Mouse (Mus musculus): ENCODE measurements around the gene Fsip2. TPM values are rescaled to one million over a fixed set of nuclear protein-coding genes. Genes with fewer than 3 reads are reported as not detected.

Gene Fsip2
- polyA plus RNA-seq (2015; fragmentation: Nextera tagmentation; extraction: Ambion mirVana), result not detected in 2 replicates

DNA sequence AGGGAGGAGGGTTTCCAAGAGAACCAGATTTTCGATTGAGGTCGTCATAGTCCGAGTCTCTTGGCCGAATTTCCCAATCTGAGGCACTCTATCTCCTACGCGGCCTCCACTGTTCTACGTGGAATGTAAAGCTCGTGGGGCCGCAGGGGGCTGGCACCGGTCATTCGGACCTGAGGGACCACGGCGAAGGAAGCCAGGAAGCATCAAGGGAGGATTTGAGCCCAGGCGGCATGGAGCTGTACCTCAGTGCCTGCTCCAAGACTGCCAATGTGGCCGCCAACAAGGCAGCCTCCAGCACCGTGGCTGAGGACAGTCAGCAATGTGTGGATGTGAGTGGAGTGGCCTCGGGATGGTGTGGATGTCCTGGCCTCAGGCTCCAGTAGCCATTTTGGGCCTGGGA lies at the start of gene Fsip2:
TSS of gene Fsip2 (plus strand) at position 163 of the 400 bp plus-strand sequence.
- Histone ChIP-seq H3K4me1 (replicated peaks) (no peaks in the 10 kb centered on the region), H3K4me3 (replicated peaks) (no peak within 1 kb of the TSS), H3K27me3 (no peaks in the 10 kb centered on the region), H3K9ac (no peak within 1 kb of the TSS), H3K9me3 (replicated peaks) (no peaks in the 10 kb centered on the region), H3K36me3 (no peaks in the 10 kb centered on the region), H3K27ac (no peak within 1 kb of the TSS), H3K4me2 (no peak within 1 kb of the TSS)
- WGBS (ENCODE audit: insufficient replicate concordance), result 81% methylated on average over 17 of the region's 17 CpGs
- DNase-seq (no peak), ATAC-seq (ENCODE audit: low read depth) (no peak)

DNA sequence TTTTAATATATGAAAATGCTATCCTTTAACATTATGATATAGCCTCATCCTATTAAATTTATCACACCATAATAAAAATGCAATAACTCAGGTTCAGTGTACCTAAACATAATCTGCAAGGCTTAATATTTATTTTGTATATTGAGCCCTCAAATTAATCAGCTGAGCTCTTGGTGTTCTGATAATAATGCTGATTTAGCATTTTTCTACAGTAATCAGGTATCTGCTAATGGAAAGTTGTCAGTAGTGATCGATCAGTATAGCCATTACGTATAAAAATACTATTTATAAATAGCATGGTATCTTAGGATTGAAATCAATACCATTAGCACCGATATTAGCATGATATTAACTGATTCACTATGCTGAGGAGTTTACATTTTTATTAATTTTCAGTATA lies 20.0 kb downstream of the Fsip2 start:
- H3K36me3 ChIP-seq, result no peaks in the 10 kb centered on the region
- H3K4me1 ChIP-seq (replicated peaks), result no peaks in the 10 kb centered on the region
- no peak overlapping the region for H3K4me2 ChIP-seq
- no peaks in the 10 kb centered on the region for H3K27me3 ChIP-seq
- no peak overlapping the region for H3K27ac ChIP-seq
- no peak overlapping the region for H3K9ac ChIP-seq
- DNase-seq (no peak), ATAC-seq (ENCODE audit: low read depth) (no peak)
- no peak overlapping the region for H3K4me3 ChIP-seq (replicated peaks)
- no peaks in the 10 kb centered on the region for H3K9me3 ChIP-seq (replicated peaks)
- WGBS (ENCODE audit: insufficient replicate concordance), result 66% methylated on average over 3 of the region's 3 CpGs

DNA sequence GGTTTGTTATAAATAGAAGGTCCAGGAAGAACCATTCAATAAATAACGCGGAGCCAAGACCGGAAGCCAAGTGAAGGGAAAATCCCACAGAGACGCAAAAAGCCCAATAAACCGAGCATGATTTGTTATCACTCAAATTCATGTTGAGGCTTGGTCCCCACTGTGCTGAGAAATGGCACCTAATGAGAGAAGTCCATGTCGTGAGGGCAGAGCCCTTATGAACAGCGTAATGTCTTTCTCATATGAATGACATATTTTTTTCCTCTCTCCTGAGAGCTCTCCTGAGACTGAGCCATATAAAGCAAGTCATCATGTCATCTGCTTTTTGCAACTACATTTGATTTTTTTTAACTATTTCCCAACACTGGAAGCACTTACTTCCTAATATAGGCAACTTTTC lies 82.4 kb downstream of the Fsip2 start:
- ATAC-seq (ENCODE audit: low read depth), result no peak
- no peak for DNase-seq

DNA sequence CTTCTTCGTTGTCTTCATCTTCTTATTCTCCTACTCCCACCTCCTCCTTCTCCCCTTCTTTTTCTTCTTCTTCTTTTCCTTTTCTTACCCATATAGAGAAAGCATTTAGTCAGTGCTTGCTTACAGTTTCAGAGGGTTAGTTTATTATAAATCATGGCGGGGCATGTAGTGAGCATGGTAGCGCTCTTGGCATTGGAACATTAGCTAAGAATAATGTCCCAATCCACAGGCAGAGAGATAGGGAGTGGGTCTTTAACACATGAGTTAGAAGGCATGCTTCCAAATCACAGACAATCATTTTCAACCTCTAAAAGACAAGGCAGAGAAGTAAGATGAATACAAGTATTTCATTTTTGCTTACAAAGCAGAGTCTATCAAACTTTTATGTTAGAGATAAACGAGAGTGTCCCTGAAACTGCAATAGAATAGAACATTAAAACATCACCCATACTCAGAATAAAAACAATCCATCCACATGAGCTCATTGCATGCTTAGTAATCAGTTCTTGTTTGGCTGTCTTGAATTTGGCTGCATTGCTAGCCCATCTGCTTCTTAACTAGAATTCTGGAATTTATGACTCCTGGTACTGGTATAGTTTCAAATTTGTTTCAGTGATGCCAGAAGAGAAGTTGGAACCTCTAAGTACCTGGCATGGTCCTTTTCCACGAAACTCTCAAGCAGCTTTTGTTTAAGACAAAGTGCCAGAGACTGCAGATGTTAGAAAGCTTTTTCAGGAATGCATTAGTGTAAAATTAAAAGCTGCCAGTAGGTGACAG lies 109.7 kb downstream of the Fsip2 start:
- no peaks in the 10 kb centered on the region for H3K9me3 ChIP-seq (replicated peaks)
- H3K27ac ChIP-seq, result no peak overlapping the region
- WGBS (ENCODE audit: insufficient replicate concordance), result 51% methylated on average over 5 of the region's 5 CpGs
- no peak overlapping the region for H3K4me3 ChIP-seq (replicated peaks)
- no peaks in the 10 kb centered on the region for H3K36me3 ChIP-seq
- H3K4me2 ChIP-seq, result no peak overlapping the region
- DNase-seq (no peak), ATAC-seq (ENCODE audit: low read depth) (no peak)
- no peaks in the 10 kb centered on the region for H3K4me1 ChIP-seq (replicated peaks)
- no peak overlapping the region for H3K9ac ChIP-seq
- H3K27me3 ChIP-seq, result no peaks in the 10 kb centered on the region

More for the DNA sequence above, 82.4 kb downstream of the Fsip2 start:
- no peaks in the 10 kb centered on the region for H3K27me3 ChIP-seq
- 73% methylated on average over 7 of the region's 7 CpGs for WGBS (ENCODE audit: insufficient replicate concordance)
- no peak overlapping the region for H3K4me3 ChIP-seq (replicated peaks)
- H3K9ac ChIP-seq, result no peak overlapping the region
- H3K4me2 ChIP-seq, result no peak overlapping the region
- H3K36me3 ChIP-seq, result no peaks in the 10 kb centered on the region
- H3K27ac ChIP-seq, result no peak overlapping the region
- no peaks in the 10 kb centered on the region for H3K9me3 ChIP-seq (replicated peaks)
- H3K4me1 ChIP-seq (replicated peaks), result no peaks in the 10 kb centered on the region

All from liver, embryonic 13.5 days (tissue).